Mouse (Mus musculus): Measurements from ENCODE around the gene Atp6v1a. TPM values are rescaled to one million over a fixed set of nuclear protein-coding genes. Genes with fewer than 3 reads are reported as not detected.
A peak's percentile ranks its signal among the peaks of the same experiment; 100 is the strongest.

Atp6v1a gene
- polyA plus RNA-seq, 1 experiment, result 7.2 TPM

DNA sequence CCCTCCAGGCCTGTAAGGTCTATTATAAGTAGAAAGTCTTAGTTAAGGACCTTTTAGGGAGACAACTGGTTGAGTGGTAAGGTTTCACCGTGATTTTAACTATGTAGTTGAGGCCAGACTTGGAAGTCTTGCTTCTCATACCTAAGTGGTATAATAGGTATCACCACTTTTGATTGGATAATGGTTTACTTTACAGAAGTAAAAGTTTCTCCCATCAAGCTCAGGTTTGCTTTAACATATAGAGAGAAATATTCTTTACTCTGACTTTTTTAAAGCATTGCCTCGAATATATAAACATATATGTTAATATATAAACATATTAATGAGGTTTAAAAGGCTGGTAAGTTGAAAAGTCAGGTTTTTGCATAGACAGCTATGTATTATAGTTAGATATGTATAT lies 24.3 kb upstream of the Atp6v1a start:
- H3K4me3 ChIP-seq (ENCODE audit: extremely low read depth, insufficient read depth, insufficient read length), result no peak overlapping the region

GRCm38 (mm10) chr16:44159325-44159724 lies 19.8 kb upstream of the Atp6v1a start:
- peaks cover 9% of the 10 kb centered on the region for H3K36me3 ChIP-seq (ENCODE audit: control insufficient read depth, insufficient read depth, low read length)
- no peak for TF ChIP-seq CTCF (IDR thresholded peaks at IDR 0.05; ENCODE audit: extremely low read depth, insufficient read depth, insufficient read length, insufficient replicate concordance)
- TF ChIP-seq POLR2A (IDR thresholded peaks at IDR 0.05; ENCODE audit: low read depth, low read length), result no peak
- no peaks in the 10 kb centered on the region for H3K27me3 ChIP-seq (ENCODE audit: control insufficient read depth, insufficient read depth, low read length)
- H3K4me1 ChIP-seq (ENCODE audit: control insufficient read depth, insufficient read depth, insufficient read length), result no peaks in the 10 kb centered on the region
- no peak for DNase-seq (ENCODE audit: low read depth in 1 of 2, low spot score in 2 of 2)
- H3K4me3 ChIP-seq (ENCODE audit: extremely low read depth, insufficient read depth, insufficient read length), result no peak overlapping the region
- 83% methylated on average over 7 of the region's 7 CpGs for WGBS
- H3K27ac ChIP-seq (ENCODE audit: insufficient read depth, low read length), result no peak overlapping the region

More for the DNA sequence above, 24.3 kb upstream of the Atp6v1a start:
- H3K27ac ChIP-seq (ENCODE audit: insufficient read depth, low read length), result no peak overlapping the region
- TF ChIP-seq CTCF (IDR thresholded peaks at IDR 0.05; ENCODE audit: extremely low read depth, insufficient read depth, insufficient read length, insufficient replicate concordance), result no peak
- TF ChIP-seq POLR2A (IDR thresholded peaks at IDR 0.05; ENCODE audit: low read depth, low read length), result no peak
- DNase-seq (ENCODE audit: low read depth in 1 of 2, low spot score in 2 of 2), result no peak
- H3K27me3 ChIP-seq (ENCODE audit: control insufficient read depth, insufficient read depth, low read length), result no peaks in the 10 kb centered on the region
- H3K36me3 ChIP-seq (ENCODE audit: control insufficient read depth, insufficient read depth, low read length), result peaks cover 3% of the 10 kb centered on the region
- no peaks in the 10 kb centered on the region for H3K4me1 ChIP-seq (ENCODE audit: control insufficient read depth, insufficient read depth, insufficient read length)
- WGBS, result 87% methylated on average over 2 of the region's 2 CpGs

DNA sequence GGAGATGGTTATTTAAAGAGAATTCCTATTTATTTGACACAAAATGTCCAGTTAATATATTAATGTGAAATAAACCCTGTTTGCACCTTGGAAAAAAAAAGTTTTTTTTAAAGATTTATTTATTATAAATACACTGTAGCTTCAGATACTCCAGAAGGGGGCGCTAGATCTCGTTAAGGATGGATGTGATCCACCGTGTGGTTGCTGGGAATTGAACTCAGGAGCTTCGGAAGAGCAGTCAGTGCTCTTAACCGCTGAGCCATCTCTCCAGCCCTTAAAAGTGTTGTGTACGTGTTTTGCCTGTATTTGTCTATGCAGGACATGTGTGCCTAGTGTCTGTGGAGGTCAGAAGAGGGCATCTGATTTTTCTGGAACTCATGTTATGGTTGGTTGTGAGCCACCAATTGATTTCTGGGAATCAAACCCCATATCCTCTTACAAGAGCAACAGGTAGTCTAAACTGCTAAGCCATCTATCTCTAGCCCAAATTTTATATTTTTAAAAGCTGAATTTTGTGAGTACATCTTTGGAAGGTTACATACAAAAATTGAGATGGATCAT lies 15.1 kb upstream of the Atp6v1a start:
- Histone ChIP-seq H3K36me3 (ENCODE audit: control insufficient read depth, insufficient read depth, low read length) (peaks cover 9% of the 10 kb centered on the region), H3K27ac (ENCODE audit: insufficient read depth, low read length) (no peak overlapping the region), H3K27me3 (ENCODE audit: control insufficient read depth, insufficient read depth, low read length) (no peaks in the 10 kb centered on the region), H3K4me1 (ENCODE audit: control insufficient read depth, insufficient read depth, insufficient read length) (no peaks in the 10 kb centered on the region; the same call in 1 of the 2 replicates), H3K4me3 (ENCODE audit: extremely low read depth, insufficient read depth, insufficient read length) (no peak overlapping the region)
- 79% methylated on average over 6 of the region's 6 CpGs for whole genome bisulfite sequencing
- no peak for DNase-seq (ENCODE audit: low read depth in 1 of 2, low spot score in 2 of 2)
- TF ChIP-seq POLR2A (IDR thresholded peaks at IDR 0.05; ENCODE audit: low read depth, low read length), result no peak
- TF ChIP-seq CTCF (IDR thresholded peaks at IDR 0.05; ENCODE audit: extremely low read depth, insufficient read depth, insufficient read length, insufficient replicate concordance), result no peak

GRCm38 (mm10) chr16:44149002-44149767 lies 9.7 kb upstream of the Atp6v1a start:
- Histone ChIP-seq H3K4me3 (ENCODE audit: extremely low read depth, insufficient read depth, insufficient read length) (no peak overlapping the region), H3K36me3 (ENCODE audit: control insufficient read depth, insufficient read depth, low read length) (no peaks in the 10 kb centered on the region), H3K4me1 (ENCODE audit: control insufficient read depth, insufficient read depth, insufficient read length) (no peaks in the 10 kb centered on the region; the same call in 1 of the 2 replicates), H3K27me3 (ENCODE audit: control insufficient read depth, insufficient read depth, low read length) (no peaks in the 10 kb centered on the region), H3K27ac (ENCODE audit: insufficient read depth, low read length) (no peak overlapping the region)
- no peak for DNase-seq (ENCODE audit: low read depth in 1 of 2, low spot score in 2 of 2)
- TF ChIP-seq POLR2A (IDR thresholded peaks at IDR 0.05; ENCODE audit: low read depth, low read length) (no peak), CTCF (IDR thresholded peaks at IDR 0.05; ENCODE audit: extremely low read depth, insufficient read depth, insufficient read length, insufficient replicate concordance) (no peak)
- 100% methylated on average over 1 of the region's 1 CpGs for WGBS

GRCm38 (mm10) chr16:44141483-44141882 lies 2.0 kb upstream of the Atp6v1a start:
- H3K27me3 ChIP-seq (ENCODE audit: control insufficient read depth, insufficient read depth, low read length), result no peaks in the 10 kb centered on the region
- H3K36me3 ChIP-seq (ENCODE audit: control insufficient read depth, insufficient read depth, low read length), result no peaks in the 10 kb centered on the region
- TF ChIP-seq POLR2A (IDR thresholded peaks at IDR 0.05; ENCODE audit: low read depth, low read length) (no peak), CTCF (IDR thresholded peaks at IDR 0.05; ENCODE audit: extremely low read depth, insufficient read depth, insufficient read length, insufficient replicate concordance) (no peak)
- H3K4me3 ChIP-seq (ENCODE audit: extremely low read depth, insufficient read depth, insufficient read length), result no peak overlapping the region
- WGBS, result 54% methylated on average over 6 of the region's 6 CpGs
- peaks cover 3% of the 10 kb centered on the region; the same call in 1 of the 2 replicates for H3K4me1 ChIP-seq (ENCODE audit: control insufficient read depth, insufficient read depth, insufficient read length)
- no peak overlapping the region for H3K27ac ChIP-seq (ENCODE audit: insufficient read depth, low read length)
- no peak for DNase-seq (ENCODE audit: low read depth in 1 of 2, low spot score in 2 of 2)

- Histone ChIP-seq H3K27ac (ENCODE audit: insufficient read depth, low read length) (peak overlapping the region; percentile 100), H3K36me3 (ENCODE audit: control insufficient read depth, insufficient read depth, low read length) (no peaks in the 10 kb centered on the region), H3K4me1 (ENCODE audit: control insufficient read depth, insufficient read depth, insufficient read length) (peaks cover 3% of the 10 kb centered on the region), H3K4me3 (ENCODE audit: extremely low read depth, insufficient read depth, insufficient read length) (peak overlapping the region; percentile 99), H3K27me3 (ENCODE audit: control insufficient read depth, insufficient read depth, low read length) (no peaks in the 10 kb centered on the region)
- WGBS, result under 1% methylated on average over 44 of the region's 44 CpGs
- TF ChIP-seq CTCF (IDR thresholded peaks at IDR 0.05; ENCODE audit: extremely low read depth, insufficient read depth, insufficient read length, insufficient replicate concordance), result no peak
- 0 out of 2 replicates have a peak, but pooled peaks have one; percentile 6 for TF ChIP-seq POLR2A (IDR thresholded peaks at IDR 0.05; ENCODE audit: low read depth, low read length)
- peak; percentile 58 to 69 for DNase-seq (ENCODE audit: low read depth in 1 of 2, low spot score in 2 of 2)
Observed at GRCm38 (mm10) chr16:44140186-44140787, 782 bp upstream of the Atp6v1a start.

Measured in spleen, adult 2 months (tissue).